Mouse (Mus musculus) neural tube, embryonic 11.5 days (tissue): ENCODE results near the gene Serinc3. TPM values are rescaled to one million over a fixed set of nuclear protein-coding genes. Genes with fewer than 3 reads are reported as not detected.

Source experiments
- ATAC-seq: fragments of 200-750 bp; cut with Nextera tagmentation; 2 replicates; pipeline ENCODE4 v1.8.0; 2017; ENCODE audit warnings: moderate number of reproducible peaks, mild to moderate bottlenecking, moderate TSS enrichment, moderate library complexity; ENCODE audit not compliant: insufficient read depth, low FRiP score, low TSS enrichment
- DNase-seq: peaks from one replicate; pipeline ENCODE4 v3.0.0-alpha.2; 2015; ENCODE audit warnings: low spot score
- H3K27ac ChIP-seq: fragments of 300-500 bp; sonication (generic); 2 replicates; pipeline ENCODE4 v1.5.1; 2014; ENCODE audit warnings: low read depth, mild to moderate bottlenecking, low read length
- H3K27me3 ChIP-seq: fragments of 300-500 bp; sonication (generic); 2 replicates; pipeline ENCODE4 v1.6.1; 2014; ENCODE audit warnings: mild to moderate bottlenecking, low read length, mixed read lengths; ENCODE audit not compliant: control insufficient read depth, insufficient read depth
- H3K36me3 ChIP-seq: fragments of 300-500 bp; sonication (generic); 2 replicates; pipeline ENCODE4 v1.6.1; 2014; ENCODE audit warnings: mild to moderate bottlenecking, low read length, moderate library complexity, mixed read lengths; ENCODE audit not compliant: control insufficient read depth, insufficient read depth
- H3K4me1 ChIP-seq: fragments of 300-500 bp; sonication (generic); 2 replicates; pipeline ENCODE4 v1.6.1; 2014; ENCODE audit warnings: low read length, mixed read lengths; ENCODE audit not compliant: control insufficient read depth, insufficient read depth
- H3K4me2 ChIP-seq: fragments of 300-500 bp; sonication (generic); 2 replicates; pipeline ENCODE4 v1.6.1; 2014; ENCODE audit warnings: low read depth, mild to moderate bottlenecking, moderate library complexity
- H3K4me3 ChIP-seq: fragments of 300-500 bp; sonication (generic); 2 replicates; pipeline ENCODE4 v1.5.1; 2014; ENCODE audit warnings: low read depth, low read length
- H3K9ac ChIP-seq: fragments of 300-500 bp; sonication (generic); 2 replicates; pipeline ENCODE4 v1.6.1; 2014; ENCODE audit warnings: mild to moderate bottlenecking, low read length
- H3K9me3 ChIP-seq: fragments of 300-500 bp; sonication (generic); 2 replicates; pipeline ENCODE4 v1.6.1; 2016; ENCODE audit warnings: low read length; ENCODE audit not compliant: control insufficient read depth
- WGBS: fragments of 180-500 bp; shearing (Covaris S2); extraction: QIAGEN DNeasy Blood & Tissue Kit; methylation state at CpG from one replicate; pipeline ENCODE4 v1.1.7; 2014; 5-methylcytosine and 5-hydroxymethylcytosine counted together
- polyA plus RNA-seq: library from polyadenylated mRNA; unstranded; fragments of >200 nt; fragmentation: Nextera tagmentation; extraction: Ambion mirVana; gene quantifications from 2 replicates; pipeline ENCODE4 v1.2.1, GENCODE M21; 2014

Gene Serinc3
- polyA plus RNA-seq, 1 experiment from 2014 or later = 33.3 TPM

DNA sequence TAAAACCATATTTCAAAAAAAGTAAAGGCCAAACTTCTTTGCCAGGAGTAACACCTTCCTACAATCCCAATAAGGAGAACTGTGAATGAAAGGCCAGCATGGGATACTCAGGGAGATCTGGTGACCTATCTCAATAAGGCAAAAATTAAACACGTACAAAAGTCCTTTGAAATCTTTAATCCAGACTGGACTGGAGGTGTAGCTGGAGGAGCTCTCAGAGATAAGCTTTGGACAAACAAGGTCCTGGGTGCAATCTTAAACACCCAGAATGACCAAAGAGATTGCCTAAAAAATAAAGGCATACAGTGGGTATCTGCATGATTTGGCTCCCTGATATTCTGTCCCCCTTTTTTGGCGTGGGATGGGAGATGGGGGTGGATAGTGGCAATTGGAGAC, 1.4 kb downstream of the Serinc3 start:
- ATAC-seq (no peak), DNase-seq (no peak)
- no peak overlapping the region for H3K27ac ChIP-seq
- no peaks in the 10 kb centered on the region for H3K36me3 ChIP-seq
- no peak overlapping the region for H3K9ac ChIP-seq
- WGBS = 72% methylated on average over 2 of the region's 2 CpGs
- no peaks in the 10 kb centered on the region for H3K9me3 ChIP-seq
- peaks cover 4% of the 10 kb centered on the region; the same call in 1 of the 2 replicates for H3K4me1 ChIP-seq
- H3K27me3 ChIP-seq = no peaks in the 10 kb centered on the region
- peak overlapping the region; percentile 90 for H3K4me3 ChIP-seq
- peak overlapping the region; percentile 54 for H3K4me2 ChIP-seq

DNA sequence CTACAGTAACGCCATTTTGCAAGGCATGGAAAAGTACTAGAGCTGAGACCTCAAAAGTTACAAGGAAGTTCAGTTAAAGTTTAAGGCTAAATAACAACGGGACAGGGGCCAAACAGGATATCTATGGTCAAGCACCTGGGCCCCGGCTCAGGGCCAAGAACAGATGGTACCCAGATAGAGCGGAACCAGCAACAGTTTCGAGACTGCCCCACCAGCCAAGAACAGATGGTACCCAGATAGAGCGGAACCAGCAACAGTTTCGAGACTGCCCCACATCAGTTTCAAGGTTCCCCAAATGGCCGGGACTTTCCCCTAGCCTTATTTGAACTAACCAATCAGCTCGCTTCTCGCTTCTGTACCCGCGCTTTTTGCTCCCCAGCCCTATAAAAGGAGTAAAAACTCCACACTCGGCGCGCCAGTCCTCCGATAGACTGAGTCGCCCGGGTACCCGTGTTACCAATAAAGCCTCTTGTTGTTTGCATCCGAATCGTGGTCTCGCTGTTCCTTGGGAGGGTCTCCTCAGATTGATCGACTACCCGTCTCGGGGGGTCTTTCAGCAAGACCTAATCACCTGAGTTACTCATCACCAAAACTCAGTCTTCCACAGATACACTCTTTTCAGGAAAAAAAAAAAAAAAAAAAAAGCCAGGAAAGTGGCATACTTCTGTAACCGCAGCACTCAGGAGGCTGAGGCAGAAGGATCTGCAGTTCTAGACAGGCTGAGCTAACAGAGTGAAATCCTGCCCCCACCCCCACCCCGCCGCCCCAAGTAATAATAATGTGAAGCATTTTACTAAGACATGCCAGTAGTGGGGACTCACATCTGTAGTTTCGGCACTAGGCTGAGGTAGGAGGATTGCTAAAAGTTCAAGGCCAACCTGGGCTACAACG, 2.0 kb downstream of the Serinc3 start:
- no peaks in the 10 kb centered on the region for H3K9me3 ChIP-seq
- ATAC-seq = no peak
- no peak overlapping the region; the same call in 1 of the 2 replicates for H3K4me2 ChIP-seq

DNA sequence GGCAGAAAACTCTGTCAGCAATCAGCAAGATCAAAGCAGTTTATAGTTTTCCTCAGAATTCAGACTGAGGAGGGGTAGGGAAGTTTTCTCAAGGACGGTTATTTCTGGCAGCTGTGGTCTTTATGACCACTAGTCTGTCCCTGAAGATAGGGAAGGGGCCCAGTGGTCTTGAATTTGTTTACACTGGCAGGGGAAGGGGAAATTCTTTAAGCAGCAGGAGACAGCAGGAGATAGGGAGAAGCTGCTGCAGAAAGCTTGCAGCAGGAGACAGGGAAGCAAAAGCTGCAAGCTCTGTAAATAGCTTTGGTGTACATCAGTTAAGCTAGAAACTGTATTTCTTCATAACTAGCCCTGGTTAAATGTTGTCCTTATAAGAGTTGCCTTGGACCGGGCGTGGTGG, 3.2 kb downstream of the Serinc3 start:
- no peaks in the 10 kb centered on the region for H3K9me3 ChIP-seq
- no peak for DNase-seq
- H3K4me2 ChIP-seq = no peak overlapping the region
- H3K27ac ChIP-seq = no peak overlapping the region
- H3K27me3 ChIP-seq = no peaks in the 10 kb centered on the region
- H3K4me3 ChIP-seq = no peak overlapping the region
- H3K9ac ChIP-seq = no peak overlapping the region
- H3K4me1 ChIP-seq = peaks cover 4% of the 10 kb centered on the region; the same call in 1 of the 2 replicates
- WGBS = 81% methylated on average over 3 of the region's 3 CpGs
- no peaks in the 10 kb centered on the region for H3K36me3 ChIP-seq
- no peak for ATAC-seq

More for the DNA sequence above, 2.0 kb downstream of the Serinc3 start:
- Histone ChIP-seq H3K36me3 (no peaks in the 10 kb centered on the region), H3K27me3 (no peaks in the 10 kb centered on the region), H3K4me3 (no peak overlapping the region), H3K4me1 (peaks cover 4% of the 10 kb centered on the region; the same call in 1 of the 2 replicates), H3K9ac (no peak overlapping the region), H3K27ac (no peak overlapping the region)
- no peak for DNase-seq
- 92% methylated on average over 30 of the region's 30 CpGs for WGBS

DNA sequence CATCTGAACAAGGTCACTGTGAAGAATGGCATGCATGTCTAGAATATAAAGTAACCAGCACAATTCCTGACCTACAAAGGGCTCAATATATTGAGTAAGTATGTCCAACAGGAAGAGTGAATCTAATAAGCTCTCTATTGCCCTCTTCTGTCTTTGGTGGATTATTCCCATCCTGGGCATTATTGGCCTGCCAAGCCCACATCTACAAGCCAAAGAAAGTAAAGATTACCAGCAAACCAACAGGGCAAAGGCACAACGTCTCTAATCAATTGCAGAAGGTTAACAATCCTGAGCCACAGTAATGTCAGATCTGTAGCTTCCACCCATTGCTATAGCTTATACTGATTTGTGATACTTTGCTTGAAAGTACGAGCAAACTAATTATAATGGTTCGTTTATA, 4.4 kb downstream of the Serinc3 start:
- no peak overlapping the region for H3K4me3 ChIP-seq
- H3K9me3 ChIP-seq = no peaks in the 10 kb centered on the region
- ATAC-seq = no peak
- peaks cover 4% of the 10 kb centered on the region; the same call in 1 of the 2 replicates for H3K4me1 ChIP-seq
- DNase-seq = no peak
- 94% methylated on average over 3 of the region's 3 CpGs for WGBS
- no peak overlapping the region for H3K4me2 ChIP-seq
- H3K36me3 ChIP-seq = no peaks in the 10 kb centered on the region
- H3K27me3 ChIP-seq = no peaks in the 10 kb centered on the region
- no peak overlapping the region for H3K9ac ChIP-seq
- H3K27ac ChIP-seq = no peak overlapping the region

DNA sequence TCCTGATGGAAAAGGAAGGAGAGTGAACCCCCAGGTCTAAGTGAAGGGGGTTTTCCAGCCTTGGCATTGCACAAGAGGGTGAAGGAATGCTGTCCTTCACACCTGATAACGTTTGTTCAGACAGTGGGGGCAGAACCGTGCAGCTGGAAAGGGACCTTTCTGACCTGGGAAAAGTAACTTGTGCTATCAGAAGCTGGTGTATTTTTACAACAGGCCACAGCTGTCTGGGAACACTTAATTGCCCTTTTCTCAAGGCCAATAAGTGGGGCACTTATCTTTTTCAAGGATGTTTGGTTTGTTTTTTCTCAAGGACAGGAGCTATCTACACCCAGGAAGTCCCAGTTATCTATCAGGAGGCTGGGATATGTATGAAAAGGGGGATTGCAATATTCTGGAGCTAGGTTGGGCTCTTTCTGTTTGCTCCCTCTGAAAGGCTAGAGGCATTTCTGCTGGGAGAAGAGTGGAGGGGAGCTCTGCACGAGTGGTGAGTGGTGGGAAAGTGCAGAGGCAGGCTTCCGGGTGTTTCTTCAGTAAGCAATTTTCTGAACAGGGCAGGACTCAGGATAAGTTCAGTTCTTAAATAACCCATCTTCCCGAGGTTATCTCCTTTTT, 7.2 kb downstream of the Serinc3 start:
- no peaks in the 10 kb centered on the region for H3K9me3 ChIP-seq
- 57% methylated on average over 5 of the region's 5 CpGs for whole genome bisulfite sequencing
- H3K4me1 ChIP-seq = no peaks in the 10 kb centered on the region
- H3K36me3 ChIP-seq = no peaks in the 10 kb centered on the region
- H3K4me2 ChIP-seq = no peak overlapping the region
- no peaks in the 10 kb centered on the region for H3K27me3 ChIP-seq
- no peak overlapping the region for H3K27ac ChIP-seq
- ATAC-seq (no peak), DNase-seq (no peak)
- no peak overlapping the region for H3K9ac ChIP-seq
- no peak overlapping the region for H3K4me3 ChIP-seq

GRCm38 (mm10) chr2:163636057-163636456, 8.9 kb downstream of the Serinc3 start:
- Histone ChIP-seq H3K4me3 (no peak overlapping the region), H3K9me3 (no peaks in the 10 kb centered on the region), H3K36me3 (no peaks in the 10 kb centered on the region), H3K9ac (no peak overlapping the region), H3K4me1 (no peaks in the 10 kb centered on the region), H3K4me2 (no peak overlapping the region), H3K27me3 (no peaks in the 10 kb centered on the region), H3K27ac (no peak overlapping the region)
- WGBS = 93% methylated on average over 2 of the region's 2 CpGs
- DNase-seq (no peak), ATAC-seq (no peak)

DNA sequence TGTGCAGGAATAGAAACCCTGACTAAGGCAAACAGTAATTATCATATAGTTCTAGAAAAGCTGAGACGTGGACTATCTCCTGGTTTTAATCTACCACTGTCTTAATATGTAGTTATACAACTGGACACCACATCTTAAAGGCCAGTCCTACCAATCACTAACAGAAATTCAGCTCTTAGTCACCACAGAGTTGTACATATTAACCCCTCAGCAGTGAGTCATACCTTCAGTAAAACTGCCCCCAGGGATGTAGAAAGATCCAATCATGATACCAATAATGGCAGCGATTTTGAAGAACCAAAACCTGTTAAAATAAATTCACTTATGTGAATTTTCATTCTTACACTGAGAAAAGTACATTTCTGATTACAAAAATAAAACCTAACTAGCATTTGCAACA, 10.7 kb downstream of the Serinc3 start:
- no peak for ATAC-seq

GRCm38 (mm10) chr2:163631715-163632114, 13.2 kb downstream of the Serinc3 start:
- peaks cover 17% of the 10 kb centered on the region for H3K36me3 ChIP-seq
- no peak overlapping the region for H3K9ac ChIP-seq
- no peak for DNase-seq
- 94% methylated on average over 2 of the region's 2 CpGs for WGBS
- no peak overlapping the region for H3K27ac ChIP-seq
- H3K4me3 ChIP-seq = no peak overlapping the region
- no peaks in the 10 kb centered on the region for H3K9me3 ChIP-seq
- no peaks in the 10 kb centered on the region for H3K4me1 ChIP-seq
- H3K4me2 ChIP-seq = no peak overlapping the region
- no peaks in the 10 kb centered on the region for H3K27me3 ChIP-seq
- ATAC-seq = no peak

More for the DNA sequence above, 10.7 kb downstream of the Serinc3 start:
- peaks cover 9% of the 10 kb centered on the region for H3K36me3 ChIP-seq
- H3K9me3 ChIP-seq = no peaks in the 10 kb centered on the region
- WGBS = 91% methylated on average over 2 of the region's 2 CpGs
- H3K4me1 ChIP-seq = no peaks in the 10 kb centered on the region
- no peaks in the 10 kb centered on the region for H3K27me3 ChIP-seq
- no peak for DNase-seq
- no peak overlapping the region for H3K27ac ChIP-seq
- no peak overlapping the region for H3K9ac ChIP-seq
- H3K4me2 ChIP-seq = no peak overlapping the region
- H3K4me3 ChIP-seq = no peak overlapping the region

GRCm38 (mm10) chr2:163631223-163631622, 13.7 kb downstream of the Serinc3 start:
- no peaks in the 10 kb centered on the region for H3K4me1 ChIP-seq
- H3K4me3 ChIP-seq = no peak overlapping the region
- H3K27me3 ChIP-seq = no peaks in the 10 kb centered on the region
- no peak overlapping the region for H3K4me2 ChIP-seq
- H3K9me3 ChIP-seq = no peaks in the 10 kb centered on the region
- ATAC-seq = no peak
- WGBS = 94% methylated on average over 4 of the region's 4 CpGs
- no peak overlapping the region for H3K27ac ChIP-seq
- DNase-seq = no peak
- peaks cover 17% of the 10 kb centered on the region for H3K36me3 ChIP-seq
- H3K9ac ChIP-seq = no peak overlapping the region
